Comparison of ENCODE assay signal across 9 mouse cellular contexts in the genomic region with DNA sequence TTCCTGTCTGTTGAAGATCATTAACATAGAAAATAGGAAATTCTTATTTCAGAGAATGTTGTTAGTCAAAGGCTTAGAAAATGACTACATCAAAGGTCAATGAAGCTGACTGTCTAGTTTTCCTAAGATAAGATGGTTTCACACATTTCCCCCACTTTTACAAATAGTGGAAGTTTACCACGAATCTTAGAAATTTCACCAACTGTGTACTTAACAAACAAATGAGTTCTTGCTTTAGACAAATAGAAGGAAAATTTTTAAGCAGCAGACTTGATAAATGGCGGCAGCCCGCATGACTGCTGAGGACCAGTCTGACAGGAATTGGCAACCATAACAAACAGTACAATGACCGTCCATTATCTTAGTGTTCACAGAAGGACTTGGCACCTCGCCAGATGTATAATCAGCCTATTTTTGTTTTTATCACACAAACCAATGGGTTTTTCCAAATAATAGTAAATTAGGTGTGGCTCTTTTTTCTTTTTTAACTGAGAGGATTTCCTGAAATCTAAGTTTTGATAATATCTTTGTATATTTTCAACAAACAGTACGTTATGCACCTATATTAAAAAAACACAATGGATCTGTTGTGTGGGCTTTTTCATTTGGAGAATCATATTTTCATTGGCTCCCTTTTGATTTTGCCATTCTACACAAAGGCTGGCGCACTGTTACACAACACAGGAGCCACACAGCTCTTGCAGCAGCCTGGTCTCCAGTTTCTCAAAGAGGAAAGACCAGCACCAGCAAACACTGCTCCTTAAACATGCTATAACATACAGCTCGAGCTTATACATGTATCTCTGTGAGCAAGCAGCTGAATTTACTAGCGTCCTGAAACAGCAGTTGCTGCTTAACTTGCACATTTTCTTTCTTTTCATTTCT. TPM values are rescaled to one million over a fixed set of nuclear protein-coding genes. Genes with fewer than 3 reads are reported as not detected.
A peak's percentile ranks its signal among the peaks of the same experiment; 100 is the strongest.
DNase-seq lines count a peak whose midpoint lies in the region; TF ChIP-seq lines count a peak whose summit lies in the region.
"Had no signal": no experiment of that assay in that cellular context is flagged by ENCODE, and none has a peak within 500 bp of the region (broad histone marks: within the 10 kb centered on the region; RNA-seq: fewer than 3 reads in every experiment).

No protein-coding gene starts in this region.

- no peak overlapping the region for H3K4me3 ChIP-seq in layer of hippocampus, adult 2 months
- H3K4me3 ChIP-seq: erythroblast, embryonic 14.5 days; liver, embryonic 15.5 days had no signal

- no peak for TF ChIP-seq CTCF in layer of hippocampus, adult 2 months (conservative IDR thresholded peaks at IDR 0.05)
- TF ChIP-seq CTCF in brain, embryonic 14.5 days (IDR thresholded peaks at IDR 0.05; ENCODE audit: borderline replicate concordance, extremely low read depth, insufficient read depth, insufficient read length) = no peak

- DNase-seq in layer of hippocampus, adult 2 months (ENCODE audit: low spot score in 2 of 2) = no peak
- DNase-seq in layer of hippocampus, adult 9-10 months (ENCODE audit: low spot score) = no peak
- DNase-seq in brain, embryonic 14.5 days (ENCODE audit: low read depth) = peak; percentile 82
- peak; percentile 27 to 41 for DNase-seq in heart, postnatal 14 days
- peak; percentile 43 to 53 for DNase-seq in lung, postnatal 4 days
- no peak for DNase-seq in thymus, postnatal 10 days (ENCODE audit: low spot score in 2 of 2)
- no peak for DNase-seq in frontal cortex, postnatal 25 days (ENCODE audit: low spot score in 2 of 2)

- no peak for TF ChIP-seq POLR2A in brain, embryonic 14.5 days (IDR thresholded peaks at IDR 0.05; ENCODE audit: borderline replicate concordance, extremely low read depth, insufficient read depth, insufficient read length, poor library complexity, severe bottlenecking)

- intact Hi-C loops in heart, postnatal 14 days (cut with DNase I) = no loop called here

- peak overlapping the region; percentile 54; the same call in 1 of the 2 replicates for H3K27ac ChIP-seq in layer of hippocampus, adult 2 months
- H3K27ac ChIP-seq: liver, embryonic 15.5 days had no signal

RNA-seq across cellular contexts. Expression of a gene that starts 18.2 kb away (rescaled TPM):
- 10 to 100 TPM; 49.9 to 51.2 TPM for total RNA-seq in layer of hippocampus, adult 2 months (2021)
- polyA plus RNA-seq in brain, embryonic 14.5 days (2012; rRNA removed) = 44.6 and 59.2 TPM in 2 replicates
- 10 to 100 TPM; 94.3 to 96.8 TPM for total RNA-seq in heart, postnatal 14 days (2021)

Comparison
In these comparisons a context has a peak if more than half of its experiments do, and no peak if none do; other contexts are left out.
1. DNase-seq: peak in brain, embryonic 14.5 days (single experiment), heart, postnatal 14 days (2 of 2) and lung, postnatal 4 days (2 of 2); none in layer of hippocampus, adult 2 months (0 of 2), layer of hippocampus, adult 9-10 months (single experiment), thymus, postnatal 10 days (0 of 2) and frontal cortex, postnatal 25 days (0 of 2).